Mouse (Mus musculus) ES-Bruce4 (cell line): ENCODE measurements around the gene Tmem81.

Experiments
- CTCF ChIP-seq: IDR thresholded peaks from one replicate; pipeline ENCODE4 v1.8.1; 2011; ENCODE audit warnings: low read depth, low read length
- POLR2A ChIP-seq: IDR thresholded peaks from one replicate; pipeline ENCODE4 v1.8.1; 2011; ENCODE audit warnings: low read length; ENCODE audit not compliant: insufficient read depth

DNA sequence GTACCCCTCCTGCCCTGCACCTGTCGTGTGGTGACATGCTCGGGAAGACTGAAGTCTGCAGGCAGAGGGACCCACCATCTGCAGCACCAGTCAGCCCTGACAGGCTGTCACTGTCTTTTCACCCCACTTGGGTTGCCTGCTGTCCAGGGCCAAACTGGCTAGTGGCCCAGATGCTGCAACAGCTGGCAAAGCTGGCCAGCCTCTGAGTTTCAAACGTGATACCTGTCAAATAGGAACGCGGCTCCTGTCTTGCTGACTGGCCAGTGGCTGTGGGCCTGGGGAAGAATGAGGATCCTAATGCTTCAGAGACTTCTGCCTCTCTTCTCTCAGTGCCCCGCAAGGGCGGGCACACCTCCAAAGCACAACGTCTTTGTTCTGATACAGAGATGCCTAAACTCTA lies 37.8 kb downstream of the Tmem81 start:
- TF ChIP-seq POLR2A = no peak
- TF ChIP-seq CTCF = no peak
